Mouse (Mus musculus): ENCODE results near the gene Gm11937.
A peak's percentile ranks its signal among the peaks of the same experiment; 100 is the strongest.

The Gm11937 gene

DNA sequence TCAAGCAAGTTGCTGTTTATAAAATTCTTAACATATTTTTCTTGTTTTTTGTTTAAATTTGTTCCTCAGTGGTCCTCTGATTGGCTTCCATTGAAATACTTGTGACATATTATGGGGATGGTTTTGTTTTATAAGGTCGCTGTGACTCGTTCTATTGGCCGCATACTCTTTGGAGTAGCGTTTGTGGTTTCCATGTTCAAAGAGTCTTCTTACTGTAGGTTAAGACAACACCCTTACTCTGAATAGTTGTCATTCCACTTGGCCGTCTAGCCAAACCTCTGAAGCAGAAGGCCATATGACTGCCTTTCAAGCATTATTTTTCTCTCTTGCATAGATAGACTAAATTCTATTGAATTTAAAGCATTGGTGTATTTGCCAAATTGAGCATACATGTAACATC, 28.9 kb downstream of the Gm11937 start:
- DNase-seq = peak; percentile 7

DNA sequence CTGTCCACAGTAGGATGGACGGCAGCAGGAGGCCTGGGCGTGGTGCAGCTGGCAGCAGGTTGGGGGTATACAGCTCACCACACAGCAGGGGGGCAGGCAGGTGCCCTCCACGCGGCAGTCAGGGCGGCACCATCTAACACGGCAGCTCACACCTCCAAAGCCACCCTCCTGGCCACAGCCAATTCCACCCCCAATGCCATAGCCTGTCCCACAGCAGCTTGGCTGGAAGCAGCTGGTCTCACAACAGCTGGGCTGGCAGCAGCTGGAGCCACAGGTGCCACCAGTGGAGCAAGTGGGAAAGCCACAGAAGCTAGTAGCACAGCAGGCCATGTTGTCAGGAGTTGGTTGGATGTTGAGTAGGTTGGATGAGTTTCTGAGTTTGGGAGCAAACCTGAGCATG, 29.4 kb downstream of the Gm11937 start, which contains the start of gene Krtap1-5:
Krtap1-5 (minus strand) TSS at position 381 of the 400 bp plus-strand sequence.
- DNase-seq = peak; percentile 74

DNA sequence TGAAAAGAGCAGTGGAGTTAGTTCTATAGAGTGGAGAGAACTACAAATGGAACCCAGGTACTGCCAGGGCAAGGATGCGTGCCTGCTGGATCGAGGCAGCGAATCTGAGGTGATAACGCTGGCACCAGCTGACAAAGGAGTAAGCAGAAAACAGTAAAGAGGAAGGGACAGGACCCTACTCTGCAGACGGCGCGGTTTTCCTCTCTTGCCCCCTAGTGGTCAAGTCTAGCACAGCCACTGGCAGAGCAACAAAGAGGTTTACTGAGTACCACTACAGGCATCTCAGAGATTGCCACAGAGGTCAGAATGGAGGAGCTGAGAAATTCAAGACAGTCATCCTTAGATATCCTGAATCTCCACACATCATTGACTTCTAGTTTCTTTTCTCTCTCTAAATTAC, 35.9 kb downstream of the Gm11937 start:
- DNase-seq = no peak

DNA sequence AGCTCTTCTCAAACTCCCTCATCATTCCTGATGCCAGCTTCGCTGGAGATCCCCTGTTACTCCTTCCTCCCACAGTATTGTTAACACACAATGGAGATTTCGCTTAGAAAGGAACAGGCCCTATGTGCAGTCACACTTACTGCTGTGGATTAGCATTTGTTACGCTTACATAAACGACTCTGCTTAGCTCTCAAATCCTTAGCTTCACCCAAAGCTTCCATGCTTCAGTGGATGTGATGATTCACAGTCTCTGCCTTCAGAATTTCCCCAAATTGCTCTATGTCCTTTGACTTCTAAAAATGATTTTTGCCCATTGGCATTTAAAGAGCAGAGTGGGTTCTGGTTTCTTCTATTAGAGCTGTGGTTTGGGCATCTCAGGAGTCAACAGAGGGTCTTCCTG, 36.8 kb downstream of the Gm11937 start:
- no peak for DNase-seq

DNA sequence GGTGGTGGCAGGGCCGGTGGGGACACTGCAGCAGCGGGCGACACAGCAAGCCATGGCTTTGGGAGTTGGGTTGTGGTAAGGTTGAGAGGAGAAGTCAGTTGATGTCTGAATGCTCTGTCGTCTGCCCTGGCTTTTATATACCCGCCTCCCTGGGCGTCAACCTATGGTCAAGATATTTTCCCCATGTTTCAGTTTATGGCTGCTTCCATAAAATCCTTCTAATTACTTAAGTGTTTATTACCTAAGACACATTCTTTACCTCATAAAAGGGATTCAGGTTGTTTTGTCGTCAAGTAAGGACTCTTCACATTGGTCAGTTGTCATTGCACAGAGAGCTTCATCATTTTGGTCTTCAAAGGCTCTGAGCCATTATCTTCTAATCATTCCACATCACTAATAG, 43.5 kb downstream of the Gm11937 start, which contains the start of gene Krtap3-1:
Krtap3-1 (minus strand) TSS at position 101 of the 400 bp plus-strand sequence.
- DNase-seq = no peak

- DNase-seq = no peak
These were observed 47.4 kb downstream of the Gm11937 start for GRCm38 (mm10) chr11:99562580-99562979.
